In genomic region chr7:110265796-110266195, GRCm38 (mm10) we compare ENCODE assay signal across 8 mouse cellular contexts. TPM values are rescaled to one million over a fixed set of nuclear protein-coding genes. Genes with fewer than 3 reads are reported as not detected.
DNase-seq lines count a peak whose midpoint lies in the region; ATAC-seq and TF ChIP-seq lines count a peak whose summit lies in the region.

No protein-coding gene starts in this region.

- H3K9me3 ChIP-seq in liver, postnatal 0 days (ENCODE audit: low read length), result no peaks in the 10 kb centered on the region

- 20% methylated on average over 7 of the region's 7 CpGs for WGBS in liver, postnatal 0 days (ENCODE audit: insufficient replicate concordance)

- no peak for TF ChIP-seq EP300 in liver, postnatal 0 days (IDR thresholded peaks at IDR 0.05; ENCODE audit: low read depth)

- peaks cover 17% of the 10 kb centered on the region for H3K36me3 ChIP-seq in liver, postnatal 0 days (replicated peaks; ENCODE audit: insufficient read depth, low read length)

- H3K9ac ChIP-seq in liver, postnatal 0 days (replicated peaks), result no peak overlapping the region

- H3K4me3 ChIP-seq in liver, postnatal 0 days (ENCODE audit: low read depth, low read length), result no peak overlapping the region

- peak; percentile 97 for DNase-seq in B cell, adult 2 months
- peak; percentile 72 for DNase-seq in Muller cell, postnatal 12 days (ENCODE audit: inconsistent ontology term)
- DNase-seq in cerebellum, adult 9-11 months, result peak; percentile 58
- DNase-seq in kidney, postnatal 36 days, result peak; percentile 89 to 97
- peak; percentile 93 for DNase-seq in liver, postnatal 0 days
- peak; percentile 84 to 90 for DNase-seq in right cerebral cortex, adult 2 months (ENCODE audit: low spot score in 2 of 2)
- DNase-seq in urinary bladder, postnatal 10 days (ENCODE audit: low spot score), result peak; percentile 75

- peaks cover 5% of the 10 kb centered on the region; the same call in 1 of the 2 replicates for H3K4me1 ChIP-seq in liver, postnatal 0 days (ENCODE audit: insufficient read depth)

- no peak overlapping the region for H3K4me2 ChIP-seq in liver, postnatal 0 days (ENCODE audit: low read depth, low read length)

- H3K27me3 ChIP-seq in liver, postnatal 0 days (ENCODE audit: insufficient read depth, low read length), result no peaks in the 10 kb centered on the region

- no peak overlapping the region for H3K27ac ChIP-seq in liver, postnatal 0 days (ENCODE audit: low read depth)

- TF ChIP-seq CTCF in liver, postnatal 0 days (IDR thresholded peaks at IDR 0.05; ENCODE audit: low read depth), result peak; percentile 99

- peak; percentile 71 for ATAC-seq in granulocyte monocyte progenitor cell, adult 5-6 weeks (replicated peaks; ENCODE audit: poor library complexity, severe bottlenecking)
- peak; percentile 55 for ATAC-seq in liver, postnatal 0 days

RNA-seq across cellular contexts. Expression of gene Swap70, which starts 44.3 kb away (rescaled TPM):
- total RNA-seq in granulocyte monocyte progenitor cell, adult 5-6 weeks (2014; fragmentation: Nextera tagmentation), result 41.5 and 48.4 TPM in 2 replicates
- 70.0 and 71.0 TPM in 2 replicates for total RNA-seq in granulocyte monocyte progenitor cell, adult 5-6 weeks (2017)
- polyA plus RNA-seq in liver, postnatal 0 days (2015; fragmentation: Nextera tagmentation; extraction: Ambion mirVana), result 5.2 and 7.2 TPM in 2 replicates
